Mouse (Mus musculus) forebrain, embryonic 16.5 days (tissue): ENCODE results near the gene Acyp1. TPM values are rescaled to one million over a fixed set of nuclear protein-coding genes. Genes with fewer than 3 reads are reported as not detected.

ENCODE experiments used
- ATAC-seq: fragments of 200-750 bp; cut with Nextera tagmentation; 2 replicates; pipeline ENCODE4 v1.8.0; 2017; ENCODE audit warnings: mild to moderate bottlenecking, moderate library complexity
- H3K27ac ChIP-seq: fragments of 300-500 bp; sonication (generic); 2 replicates; pipeline ENCODE4 v1.5.1; 2014; ENCODE audit warnings: low read length, control low read depth
- H3K27me3 ChIP-seq: fragments of 300-500 bp; sonication (generic); replicated peaks from 2 replicates; pipeline ENCODE4 v1.6.1; 2014; ENCODE audit warnings: low read length; ENCODE audit not compliant: control insufficient read depth, insufficient read depth
- H3K36me3 ChIP-seq: fragments of 300-500 bp; sonication (generic); 2 replicates; pipeline ENCODE4 v1.6.1; 2014; ENCODE audit not compliant: control insufficient read depth, insufficient read depth
- H3K4me1 ChIP-seq: fragments of 300-500 bp; sonication (generic); replicated peaks from 2 replicates; pipeline ENCODE4 v1.6.1; 2014; ENCODE audit warnings: low read length; ENCODE audit not compliant: control insufficient read depth, insufficient read depth
- H3K4me2 ChIP-seq: fragments of 300-500 bp; sonication (generic); 2 replicates; pipeline ENCODE4 v1.6.1; 2014; ENCODE audit warnings: mild to moderate bottlenecking, low read length, control low read depth
- H3K4me3 ChIP-seq: fragments of 300-500 bp; sonication (generic); replicated peaks from 2 replicates; pipeline ENCODE4 v1.5.1; 2014; ENCODE audit warnings: mild to moderate bottlenecking, low read length, control low read depth
- H3K9ac ChIP-seq: fragments of 300-500 bp; sonication (generic); replicated peaks from 2 replicates; pipeline ENCODE4 v1.6.1; 2014; ENCODE audit warnings: low read depth, low read length, control low read depth
- H3K9me3 ChIP-seq: fragments of 300-500 bp; sonication (generic); 2 replicates; pipeline ENCODE4 v1.6.1; 2016; ENCODE audit warnings: low read length; ENCODE audit not compliant: control insufficient read depth
- WGBS: fragments of 180-500 bp; shearing (Covaris S2); extraction: QIAGEN DNeasy Blood & Tissue Kit; methylation state at CpG from one replicate; pipeline ENCODE4 v1.1.7; 2014; 5-methylcytosine and 5-hydroxymethylcytosine counted together
- polyA plus RNA-seq: library from polyadenylated mRNA; unstranded; fragments of >200 nt; fragmentation: Nextera tagmentation; extraction: Ambion mirVana; gene quantifications from 2 replicates; pipeline ENCODE4 v1.2.1, GENCODE M21; 2015

The Acyp1 gene
- polyA plus RNA-seq: 46.9 and 52.8 TPM in 2 replicates

DNA sequence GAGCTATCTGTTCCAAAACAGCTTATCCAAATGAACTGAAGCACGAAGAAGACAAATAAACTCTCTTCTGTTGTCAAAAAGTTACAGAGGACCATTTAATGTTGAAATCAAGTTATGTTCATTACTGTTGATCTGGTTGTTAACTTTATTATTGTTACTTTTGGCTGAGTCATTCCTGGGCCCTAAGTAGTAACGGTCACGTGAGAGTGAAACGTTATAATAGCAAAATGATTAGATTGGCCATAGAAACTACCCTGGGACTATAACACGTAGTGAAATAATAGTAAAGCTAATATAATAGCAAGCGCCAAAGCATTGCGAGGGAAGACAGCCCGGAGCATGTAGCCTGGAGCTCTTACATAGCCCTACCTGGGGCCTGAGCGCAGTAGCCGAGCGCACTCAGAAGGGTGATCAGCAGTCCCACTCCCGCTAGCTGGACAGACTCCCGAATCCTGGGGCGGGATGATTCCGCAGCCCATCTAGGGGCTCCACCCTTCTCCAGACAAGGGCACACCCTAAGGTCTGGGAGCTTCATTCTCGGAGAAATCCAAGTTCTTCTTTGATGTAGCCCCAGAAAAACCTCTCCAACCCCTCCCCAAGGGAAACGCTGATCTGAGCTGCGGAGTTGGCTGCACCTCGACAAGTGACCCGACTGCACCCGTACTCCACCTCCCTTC lies at the start of gene Acyp1:
Gene Acyp1, minus strand, starts transcription at position 630 of the 677 bp plus-strand sequence.
- Histone ChIP-seq H3K9ac (peak within 1 kb of the TSS; percentile 51), H3K4me1 (peaks cover 15% of the 10 kb centered on the region), H3K36me3 (no peaks in the 10 kb centered on the region), H3K4me2 (peak within 1 kb of the TSS; percentile 80), H3K27me3 (no peaks in the 10 kb centered on the region), H3K4me3 (peak within 1 kb of the TSS; percentile 44), H3K9me3 (no peaks in the 10 kb centered on the region), H3K27ac (no peak within 1 kb of the TSS)
- WGBS: 10% methylated on average over 21 of the region's 21 CpGs
- ATAC-seq: peak; percentile 47; the same call in 1 of the 2 replicates

DNA sequence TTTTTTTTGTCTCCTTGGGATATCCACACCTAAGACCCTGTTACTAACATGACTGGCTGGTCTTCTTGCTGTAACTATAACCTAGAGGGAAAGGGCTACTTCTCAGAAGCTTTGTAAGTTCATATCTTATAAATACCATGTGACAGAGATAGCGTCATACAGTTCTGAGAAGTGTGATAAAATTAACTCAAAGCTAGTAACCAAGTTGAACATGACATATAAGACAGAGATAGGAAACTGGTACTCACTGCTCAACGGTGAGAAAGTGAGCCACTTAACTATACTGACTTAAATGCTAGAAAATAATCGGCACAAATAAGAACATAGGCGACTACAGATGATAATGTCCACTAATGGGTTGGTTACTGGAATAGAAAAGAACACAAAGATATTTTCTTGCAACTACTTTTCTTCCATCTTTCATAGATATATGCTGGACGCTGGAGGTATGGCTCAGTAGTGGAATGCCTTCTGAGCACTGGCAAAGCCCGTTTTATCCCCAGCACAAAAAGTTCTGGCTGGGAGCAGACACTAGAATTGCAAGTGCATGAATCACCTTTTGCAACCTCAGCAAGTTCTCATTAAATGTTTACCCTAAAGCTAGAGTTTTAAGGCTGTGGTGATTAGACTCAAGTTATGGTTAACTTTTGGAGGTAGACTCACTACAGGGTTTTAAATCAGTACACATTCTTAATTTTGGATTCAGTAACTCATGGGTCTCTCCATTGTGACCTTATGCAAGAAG lies 49.5 kb upstream of the Acyp1 start:
- peak overlapping the region; percentile 54; the same call in 1 of the 2 replicates for H3K4me2 ChIP-seq
- 82% methylated on average over 6 of the region's 6 CpGs for WGBS
- no peak overlapping the region for H3K4me3 ChIP-seq
- H3K4me1 ChIP-seq: peaks cover 12% of the 10 kb centered on the region
- H3K9ac ChIP-seq: no peak overlapping the region
- no peaks in the 10 kb centered on the region for H3K9me3 ChIP-seq
- peaks cover 9% of the 10 kb centered on the region for H3K36me3 ChIP-seq
- H3K27ac ChIP-seq: no peak overlapping the region
- ATAC-seq: no peak
- no peaks in the 10 kb centered on the region for H3K27me3 ChIP-seq

DNA sequence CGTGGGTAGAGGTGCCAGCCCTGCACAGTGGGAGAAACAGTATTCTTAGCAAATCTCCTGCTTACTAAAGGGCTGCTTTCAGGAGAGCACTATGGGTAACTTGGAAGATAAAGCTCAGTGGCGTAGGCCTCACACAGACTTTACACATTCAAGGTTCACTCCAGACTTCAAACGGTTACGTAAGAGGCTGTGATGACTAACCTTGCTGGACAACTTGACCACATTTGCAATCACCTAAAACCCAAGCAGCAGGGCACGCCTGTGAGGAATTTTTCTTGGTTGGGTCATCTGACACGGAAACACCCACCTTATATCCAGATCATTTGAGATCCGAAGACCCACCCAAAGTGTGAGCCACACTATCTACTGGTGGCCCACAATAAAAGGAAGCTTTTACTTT lies 41.9 kb upstream of the Acyp1 start:
- H3K27ac ChIP-seq: no peak overlapping the region
- no peaks in the 10 kb centered on the region for H3K27me3 ChIP-seq
- H3K4me2 ChIP-seq: no peak overlapping the region
- WGBS: 89% methylated on average over 7 of the region's 7 CpGs
- no peak for ATAC-seq
- H3K9ac ChIP-seq: no peak overlapping the region
- H3K9me3 ChIP-seq: no peaks in the 10 kb centered on the region
- H3K4me1 ChIP-seq: no peaks in the 10 kb centered on the region
- peaks cover 24% of the 10 kb centered on the region for H3K36me3 ChIP-seq
- no peak overlapping the region for H3K4me3 ChIP-seq

DNA sequence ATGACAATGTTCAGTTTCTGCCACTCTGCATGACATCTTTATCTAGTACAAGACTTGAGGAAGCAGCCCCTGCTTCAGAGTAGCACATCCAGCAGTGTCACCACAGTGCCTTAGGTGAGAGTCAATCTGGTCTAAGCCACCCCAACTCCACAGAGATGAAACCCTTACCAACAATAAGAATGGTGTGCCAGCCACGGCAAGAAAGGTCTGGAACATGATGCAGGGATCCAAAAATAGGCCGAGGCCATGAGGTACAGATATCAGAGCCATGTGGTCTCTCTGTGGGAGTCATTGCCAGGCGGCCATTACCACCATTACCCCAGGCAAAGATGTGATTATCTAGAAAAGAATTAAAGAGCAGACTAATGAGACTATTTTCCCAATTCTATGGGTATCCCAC lies 20.4 kb upstream of the Acyp1 start:
- WGBS: 57% methylated on average over 3 of the region's 3 CpGs

DNA sequence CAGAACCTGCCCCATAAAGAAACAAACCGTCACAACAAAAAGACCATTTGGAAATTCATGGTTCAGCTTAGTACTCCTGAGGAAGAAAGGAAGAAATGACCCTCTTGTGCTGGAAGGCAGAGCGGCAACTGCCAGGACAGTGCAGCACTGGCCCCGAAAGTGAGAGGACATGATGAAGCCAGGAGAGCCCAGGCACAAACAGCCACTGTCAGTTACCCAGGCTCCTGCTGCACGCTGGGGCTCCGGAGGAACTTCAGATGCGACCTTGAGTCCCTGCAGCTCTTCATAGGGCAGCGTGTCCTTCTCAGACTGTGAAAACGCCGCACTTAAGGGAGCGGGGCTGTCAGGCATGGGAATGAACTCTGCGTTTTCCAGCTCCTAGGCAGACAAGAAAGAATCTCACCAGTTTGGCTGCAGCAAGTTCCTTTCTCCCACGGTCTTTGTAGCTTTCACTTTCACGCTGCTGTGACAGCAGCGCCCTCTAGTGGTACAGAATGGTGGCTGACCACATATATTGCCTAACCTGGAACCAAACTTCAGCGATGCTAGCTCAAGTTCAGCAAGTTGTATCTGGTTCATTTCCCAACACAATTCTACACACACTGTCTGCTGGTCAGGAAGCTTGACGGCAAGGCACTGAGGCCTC lies 17.1 kb upstream of the Acyp1 start:
- 46% methylated on average over 16 of the region's 16 CpGs for WGBS
- ATAC-seq: peak; percentile 72; the same call in 1 of the 2 replicates

More for the DNA sequence above, 20.4 kb upstream of the Acyp1 start:
- Histone ChIP-seq H3K9me3 (no peaks in the 10 kb centered on the region), H3K27me3 (no peaks in the 10 kb centered on the region), H3K36me3 (peaks cover 35% of the 10 kb centered on the region), H3K27ac (no peak overlapping the region), H3K9ac (no peak overlapping the region), H3K4me1 (no peaks in the 10 kb centered on the region), H3K4me2 (no peak overlapping the region), H3K4me3 (no peak overlapping the region)
- no peak for ATAC-seq

DNA sequence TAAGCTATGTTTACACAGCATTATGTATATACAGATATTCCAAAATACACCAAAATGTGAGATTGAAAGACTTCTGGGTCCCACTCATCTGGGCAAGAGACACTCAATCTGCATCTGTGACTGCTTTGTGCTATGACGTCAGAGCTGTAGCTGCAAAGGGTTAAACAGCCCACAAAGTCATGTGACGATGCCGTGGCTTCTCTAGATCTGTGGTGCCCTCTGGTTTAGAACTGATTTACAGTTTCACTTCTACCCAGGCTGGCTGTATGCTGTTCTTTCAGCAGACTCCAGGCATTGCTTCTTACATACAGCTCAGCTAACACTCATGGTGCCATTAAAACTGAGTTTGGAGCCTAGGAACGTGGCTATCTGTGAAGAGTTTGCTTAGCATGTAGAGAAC lies 16.5 kb upstream of the Acyp1 start:
- Histone ChIP-seq H3K27me3 (no peaks in the 10 kb centered on the region), H3K4me2 (no peak overlapping the region), H3K27ac (no peak overlapping the region), H3K9ac (no peak overlapping the region), H3K9me3 (no peaks in the 10 kb centered on the region), H3K36me3 (peaks cover 36% of the 10 kb centered on the region), H3K4me3 (no peak overlapping the region), H3K4me1 (no peaks in the 10 kb centered on the region)
- ATAC-seq: no peak
- WGBS: 82% methylated on average over 4 of the region's 4 CpGs

More for the DNA sequence above, 17.1 kb upstream of the Acyp1 start:
- Histone ChIP-seq H3K36me3 (peaks cover 39% of the 10 kb centered on the region), H3K9me3 (no peaks in the 10 kb centered on the region), H3K27ac (no peak overlapping the region), H3K4me1 (no peaks in the 10 kb centered on the region), H3K4me2 (no peak overlapping the region), H3K27me3 (no peaks in the 10 kb centered on the region), H3K9ac (no peak overlapping the region), H3K4me3 (no peak overlapping the region)

DNA sequence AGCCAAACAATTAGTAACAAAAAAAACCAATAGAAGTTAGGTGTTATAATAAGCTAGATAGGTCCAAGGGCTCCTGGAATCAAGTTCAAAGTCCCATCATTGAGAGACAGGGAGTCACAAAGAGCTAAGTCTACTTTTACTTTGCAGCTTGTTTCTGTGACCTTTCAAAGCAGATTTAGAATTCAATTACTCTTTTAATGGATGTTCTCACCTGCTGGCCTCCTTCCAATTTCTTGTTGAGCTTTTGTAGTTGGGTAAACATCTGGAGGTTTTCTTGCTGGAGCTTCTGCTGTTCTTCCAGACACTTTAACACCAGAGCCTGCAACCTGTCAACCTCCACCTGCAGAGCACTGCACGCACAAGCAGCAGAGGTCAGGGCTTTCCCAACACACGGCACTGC lies 15.0 kb upstream of the Acyp1 start:
- Histone ChIP-seq H3K4me3 (no peak overlapping the region), H3K27me3 (no peaks in the 10 kb centered on the region), H3K9me3 (no peaks in the 10 kb centered on the region), H3K4me2 (no peak overlapping the region), H3K36me3 (peaks cover 29% of the 10 kb centered on the region), H3K4me1 (no peaks in the 10 kb centered on the region), H3K27ac (no peak overlapping the region), H3K9ac (no peak overlapping the region)
- 89% methylated on average over 2 of the region's 2 CpGs for WGBS
- no peak for ATAC-seq

DNA sequence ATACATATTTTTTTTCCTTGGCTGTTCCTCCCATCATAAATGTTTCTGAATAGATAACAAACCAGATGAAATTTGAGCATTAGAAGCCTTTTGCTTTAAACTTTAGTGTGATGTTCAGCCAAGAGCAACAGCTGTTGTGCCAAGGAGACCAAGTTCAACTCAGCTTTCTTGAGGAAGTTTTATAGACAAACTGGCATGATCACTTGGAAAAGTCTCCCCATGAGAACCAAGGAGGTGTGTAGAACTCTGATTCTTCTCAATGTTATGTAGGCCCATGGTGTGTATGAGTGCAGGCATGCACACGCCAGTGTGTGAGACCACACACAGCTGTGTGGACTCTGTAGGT lies 10.6 kb upstream of the Acyp1 start:
- Histone ChIP-seq H3K4me1 (no peaks in the 10 kb centered on the region), H3K27ac (no peak overlapping the region), H3K9ac (no peak overlapping the region), H3K9me3 (no peaks in the 10 kb centered on the region), H3K4me3 (no peak overlapping the region), H3K27me3 (no peaks in the 10 kb centered on the region), H3K4me2 (no peak overlapping the region), H3K36me3 (peaks cover 20% of the 10 kb centered on the region)
- no peak for ATAC-seq
- 87% methylated on average over 1 of the region's 1 CpGs for WGBS

DNA sequence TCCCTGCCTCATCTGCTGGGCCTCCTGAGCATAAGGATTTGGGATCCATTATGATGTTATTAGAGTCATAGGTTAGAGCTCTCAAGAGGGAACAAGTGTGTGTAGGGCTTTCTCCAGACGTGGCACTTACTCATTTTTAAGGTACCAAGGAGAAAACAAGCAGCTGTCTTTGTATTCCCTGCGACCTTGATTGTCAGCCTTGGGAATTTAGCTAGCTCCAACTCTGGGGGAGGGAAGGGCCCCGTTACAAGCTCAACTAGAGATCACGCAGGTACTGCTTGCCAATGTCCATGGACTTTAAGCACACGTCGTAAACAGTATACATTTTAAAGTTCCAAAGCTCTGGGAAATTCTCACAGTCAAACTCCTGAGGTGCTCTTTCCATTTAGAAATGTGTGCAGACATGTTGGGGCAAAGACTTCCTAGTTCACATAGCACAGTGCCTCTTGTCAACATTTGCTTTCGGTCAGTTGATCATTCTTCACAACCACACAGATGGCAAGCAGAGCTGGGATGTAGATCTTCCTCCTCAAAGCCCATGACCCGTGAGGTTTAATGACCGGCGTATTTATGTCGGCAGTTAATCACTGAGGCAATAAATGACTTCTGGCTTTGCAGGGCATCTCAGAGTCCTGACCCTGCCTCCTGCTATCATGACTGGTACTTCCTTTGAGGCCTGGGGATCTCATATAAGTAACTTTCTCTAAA lies 10.0 kb upstream of the Acyp1 start:
- 89% methylated on average over 11 of the region's 11 CpGs for WGBS
- Histone ChIP-seq H3K4me1 (no peaks in the 10 kb centered on the region), H3K36me3 (peaks cover 16% of the 10 kb centered on the region), H3K27ac (no peak overlapping the region), H3K4me3 (no peak overlapping the region), H3K27me3 (no peaks in the 10 kb centered on the region), H3K9ac (no peak overlapping the region), H3K4me2 (no peak overlapping the region), H3K9me3 (no peaks in the 10 kb centered on the region)
- no peak for ATAC-seq
